Mouse (Mus musculus): ENCODE measurements around the gene Gm26657.

DNA sequence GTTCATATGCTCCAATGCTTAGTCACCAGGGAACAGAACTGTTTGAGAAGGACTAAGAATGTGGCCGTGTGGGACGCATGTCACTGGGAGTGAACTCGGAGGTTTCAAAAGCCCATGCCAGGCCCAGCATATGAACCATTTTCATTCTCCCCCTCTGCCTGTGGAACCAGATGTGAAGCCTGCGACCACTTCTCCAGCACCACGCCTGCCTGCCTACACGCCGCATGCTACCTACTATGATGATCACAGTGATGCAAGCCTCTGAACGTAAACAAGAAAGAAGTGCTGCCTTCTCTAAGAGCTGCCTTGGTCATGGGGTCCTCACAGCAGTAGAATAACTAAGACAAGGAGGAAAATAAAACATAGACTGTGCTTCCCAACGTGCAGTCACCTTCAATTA is 7.6 kb downstream of the Gm26657 start:
- TF ChIP-seq CTCF (IDR thresholded peaks at IDR 0.05; ENCODE audit: control insufficient read depth, insufficient read depth, insufficient read length) = no peak
- no peak for TF ChIP-seq USF1 (IDR thresholded peaks at IDR 0.05; ENCODE audit: low read depth)
- no peak for TF ChIP-seq MAX (IDR thresholded peaks at IDR 0.05)

All from C2C12 (cell line).